Mouse (Mus musculus) embryonic facial prominence, embryonic 11.5 days (tissue): ENCODE measurements around the gene Rbp7. TPM values are rescaled to one million over a fixed set of nuclear protein-coding genes. Genes with fewer than 3 reads are reported as not detected.
A peak's percentile ranks its signal among the peaks of the same experiment; 100 is the strongest.
"Not testable (repeated sequence)": the region's sequence is repeated elsewhere in the genome, so short reads cannot be mapped to it uniquely, and the experiment has no call there.

Source experiments
- ATAC-seq: fragments of 200-750 bp; cut with Nextera tagmentation; replicated peaks from 2 replicates; pipeline ENCODE4 v1.8.0; 2017; ENCODE audit warnings: low read depth; ENCODE audit not compliant: insufficient number of reproducible peaks, low FRiP score, low TSS enrichment
- DNase-seq: peaks from one replicate; pipeline ENCODE4 v3.0.0-alpha.2; 2015; ENCODE audit warnings: low spot score
- H3K27ac ChIP-seq: fragments of 300-500 bp; sonication (generic); replicated peaks from 2 replicates; pipeline ENCODE4 v1.5.1; 2014; ENCODE audit warnings: mild to moderate bottlenecking, low read depth, low read length, control low read depth
- H3K27me3 ChIP-seq: fragments of 300-500 bp; sonication (generic); 2 replicates; pipeline ENCODE4 v1.6.1; 2014; ENCODE audit warnings: mild to moderate bottlenecking, low read length, moderate library complexity, mixed read lengths; ENCODE audit not compliant: control insufficient read depth, insufficient read depth
- H3K36me3 ChIP-seq: fragments of 300-500 bp; sonication (generic); replicated peaks from 2 replicates; pipeline ENCODE4 v1.6.1; 2014; ENCODE audit warnings: low read depth, mild to moderate bottlenecking, low read length, moderate library complexity, mixed read lengths; ENCODE audit not compliant: control insufficient read depth, insufficient read depth
- H3K4me1 ChIP-seq: fragments of 300-500 bp; sonication (generic); 2 replicates; pipeline ENCODE4 v1.6.1; 2014; ENCODE audit warnings: low read length, mixed read lengths; ENCODE audit not compliant: control insufficient read depth, insufficient read depth
- H3K4me2 ChIP-seq: fragments of 300-500 bp; sonication (generic); 2 replicates; pipeline ENCODE4 v1.6.1; 2014; ENCODE audit warnings: low read depth, mild to moderate bottlenecking, control low read depth, low read length, moderate library complexity
- H3K4me3 ChIP-seq: fragments of 300-500 bp; sonication (generic); 2 replicates; pipeline ENCODE4 v1.5.1; 2014; ENCODE audit warnings: low read depth, low read length, control low read depth
- H3K9ac ChIP-seq: fragments of 300-500 bp; sonication (generic); replicated peaks from 2 replicates; pipeline ENCODE4 v1.6.1; 2014; ENCODE audit warnings: mild to moderate bottlenecking, control low read depth, low read length
- H3K9me3 ChIP-seq: fragments of 300-500 bp; sonication (generic); replicated peaks from 2 replicates; pipeline ENCODE4 v1.6.1; 2016; ENCODE audit warnings: mild to moderate bottlenecking, low read length, inconsistent platforms, mixed read lengths; ENCODE audit not compliant: control insufficient read depth
- WGBS: fragments of 180-500 bp; shearing (Covaris S2); extraction: QIAGEN DNeasy Blood & Tissue Kit; methylation state at CpG from one replicate; pipeline ENCODE4 v1.1.7; 2014; 5-methylcytosine and 5-hydroxymethylcytosine counted together
- polyA plus RNA-seq: library from polyadenylated mRNA; unstranded; fragments of >200 nt; fragmentation: Nextera tagmentation; extraction: Ambion mirVana; gene quantifications from 2 replicates; pipeline ENCODE4 v1.2.1, GENCODE M21; 2014

The Rbp7 gene
- polyA plus RNA-seq, 1 experiment from 2014 or later: not detected

- DNase-seq (no peak), ATAC-seq (no peak)
- Histone ChIP-seq H3K9me3 (no peaks in the 10 kb centered on the region), H3K4me3 (no peak overlapping the region), H3K4me1 (no peaks in the 10 kb centered on the region), H3K27ac (no peak overlapping the region; the same call in 1 of the 2 replicates), H3K36me3 (no peaks in the 10 kb centered on the region), H3K27me3 (no peaks in the 10 kb centered on the region), H3K4me2 (no peak overlapping the region), H3K9ac (no peak overlapping the region)
- WGBS: 75% methylated on average over 5 of the region's 7 CpGs
These were observed 7.0 kb upstream of the Rbp7 start for GRCm38 (mm10) chr4:149461579-149462304.

GRCm38 (mm10) chr4:149460475-149460874 lies 5.7 kb upstream of the Rbp7 start:
- H3K27ac ChIP-seq, ATAC-seq, H3K9me3 ChIP-seq: not testable (repeated sequence)

GRCm38 (mm10) chr4:149459425-149459824 lies 4.6 kb upstream of the Rbp7 start:
- Histone ChIP-seq H3K4me1 (no peaks in the 10 kb centered on the region), H3K36me3 (no peaks in the 10 kb centered on the region), H3K27ac (no peak overlapping the region), H3K9me3 (no peaks in the 10 kb centered on the region), H3K4me2 (no peak overlapping the region), H3K27me3 (no peaks in the 10 kb centered on the region), H3K9ac (no peak overlapping the region), H3K4me3 (no peak overlapping the region)
- DNase-seq (no peak), ATAC-seq (no peak)
- 91% methylated on average over 1 of the region's 1 CpGs for WGBS

More at GRCm38 (mm10) chr4:149460475-149460874, 5.7 kb upstream of the Rbp7 start:
- H3K9ac ChIP-seq, H3K36me3 ChIP-seq, H3K4me3 ChIP-seq, DNase-seq, H3K27me3 ChIP-seq, H3K4me1 ChIP-seq, H3K4me2 ChIP-seq: not testable (repeated sequence)
- 94% methylated on average over 2 of the region's 2 CpGs for WGBS

DNA sequence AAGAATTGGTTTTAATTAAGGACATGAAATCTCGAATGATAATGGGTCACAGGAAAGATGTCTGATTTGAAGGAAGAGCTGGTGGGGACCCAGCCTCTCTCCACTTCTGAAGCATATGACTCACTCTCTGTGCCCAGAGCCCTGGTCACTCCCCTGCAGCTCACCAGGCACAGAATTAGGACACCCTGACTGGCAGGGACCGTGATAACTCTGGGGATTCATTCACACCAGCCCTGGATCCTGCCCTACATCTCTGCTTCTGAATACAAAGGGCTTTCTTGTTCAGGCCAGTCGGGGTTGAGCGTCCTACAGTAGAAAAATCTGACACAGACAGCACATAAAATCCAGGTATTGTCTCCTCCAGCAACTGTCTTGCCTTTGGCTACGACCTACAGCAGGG lies 3.7 kb upstream of the Rbp7 start:
- no peak overlapping the region for H3K27ac ChIP-seq
- no peaks in the 10 kb centered on the region for H3K27me3 ChIP-seq
- no peak for ATAC-seq
- no peak overlapping the region for H3K9ac ChIP-seq
- WGBS: 28% methylated on average over 5 of the region's 5 CpGs
- H3K9me3 ChIP-seq: no peaks in the 10 kb centered on the region
- H3K36me3 ChIP-seq: no peaks in the 10 kb centered on the region
- DNase-seq: no peak
- H3K4me1 ChIP-seq: no peaks in the 10 kb centered on the region
- H3K4me3 ChIP-seq: no peak overlapping the region
- no peak overlapping the region for H3K4me2 ChIP-seq

DNA sequence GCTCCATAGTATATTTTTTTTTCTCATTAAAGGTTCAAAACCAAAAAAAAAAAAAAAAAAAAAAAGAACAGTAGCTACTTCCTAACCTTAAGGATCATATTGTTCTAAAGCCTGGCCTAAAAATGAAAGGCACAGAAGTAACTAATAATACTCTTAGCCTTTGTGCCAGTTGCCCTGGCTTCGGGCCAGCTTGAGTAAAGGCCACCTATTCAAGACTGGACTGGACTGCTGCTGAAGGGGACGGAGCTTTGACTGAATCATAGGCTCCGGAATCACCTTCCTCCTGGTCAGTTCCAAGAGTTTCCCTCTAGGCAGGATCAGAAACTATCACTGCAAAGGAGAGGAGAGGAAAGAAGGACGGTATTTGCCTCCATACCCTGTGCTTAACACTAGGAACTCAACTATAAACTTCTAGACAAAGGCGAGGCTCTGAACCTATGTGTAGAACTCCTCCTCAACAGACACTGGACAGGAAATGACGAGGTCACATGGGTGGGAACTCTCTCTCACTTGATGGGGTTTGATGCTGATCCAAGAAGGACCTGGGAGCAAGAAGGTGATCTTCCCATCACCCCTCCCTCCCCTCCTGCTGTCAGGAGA lies 3.2 kb upstream of the Rbp7 start:
- Histone ChIP-seq H3K4me2 (no peak overlapping the region), H3K9ac (no peak overlapping the region), H3K9me3 (no peaks in the 10 kb centered on the region), H3K4me3 (no peak overlapping the region), H3K36me3 (no peaks in the 10 kb centered on the region), H3K4me1 (no peaks in the 10 kb centered on the region), H3K27me3 (no peaks in the 10 kb centered on the region), H3K27ac (no peak overlapping the region)
- WGBS: 79% methylated on average over 6 of the region's 6 CpGs
- no peak for ATAC-seq
- no peak for DNase-seq

- 87% methylated on average over 25 of the region's 27 CpGs for WGBS
- not testable (repeated sequence) for H3K9me3 ChIP-seq, H3K36me3 ChIP-seq, ATAC-seq, H3K4me3 ChIP-seq, H3K4me1 ChIP-seq, H3K27me3 ChIP-seq, H3K9ac ChIP-seq, DNase-seq, H3K27ac ChIP-seq, H3K4me2 ChIP-seq
These were observed 2.4 kb upstream of the Rbp7 start for GRCm38 (mm10) chr4:149457163-149457562.

DNA sequence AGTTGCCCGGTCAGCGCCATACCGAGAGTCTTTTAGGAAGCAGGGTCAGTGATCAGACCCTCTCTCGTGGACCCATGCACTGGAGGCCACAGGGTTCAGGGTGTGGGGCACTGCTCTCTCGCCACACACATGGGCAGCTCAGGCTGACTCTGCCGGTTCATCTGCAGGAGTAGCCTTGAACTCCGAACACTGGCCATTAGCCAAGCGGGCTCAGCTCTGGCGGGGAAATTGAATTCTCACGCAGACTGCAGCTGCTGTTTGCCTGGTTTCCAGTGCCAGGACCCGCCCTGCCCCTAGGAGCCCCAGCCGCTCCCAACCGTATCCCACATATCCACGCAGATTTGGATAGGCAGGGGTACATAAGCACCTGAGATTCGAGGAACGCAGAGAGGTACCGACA lies 515 bp downstream of the Rbp7 start:
- Histone ChIP-seq H3K4me2 (no peak overlapping the region), H3K4me1 (no peaks in the 10 kb centered on the region), H3K9me3 (no peaks in the 10 kb centered on the region), H3K4me3 (no peak overlapping the region), H3K27ac (no peak overlapping the region), H3K36me3 (no peaks in the 10 kb centered on the region), H3K9ac (no peak overlapping the region), H3K27me3 (no peaks in the 10 kb centered on the region)
- WGBS: 83% methylated on average over 17 of the region's 17 CpGs
- no peak for ATAC-seq
- DNase-seq: no peak

DNA sequence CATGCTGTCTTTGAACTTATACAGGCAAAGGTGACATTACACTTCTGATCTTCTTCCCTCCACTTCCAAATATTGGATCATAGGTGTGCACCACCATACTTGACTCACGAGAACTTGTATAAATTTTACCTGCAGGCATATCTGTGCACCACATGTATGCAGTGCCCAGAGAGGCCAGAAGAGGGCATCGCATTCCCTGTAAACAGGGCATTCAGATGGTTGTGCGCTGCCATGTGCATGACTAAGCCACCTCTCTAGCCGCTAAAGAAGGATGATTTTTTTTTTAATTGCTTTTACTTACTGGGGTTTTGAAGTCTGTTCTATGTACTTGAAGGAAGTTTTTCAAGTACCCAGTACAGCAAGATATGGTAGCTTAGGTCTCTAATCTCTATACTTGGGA lies 1.1 kb downstream of the Rbp7 start:
- Histone ChIP-seq H3K36me3 (no peaks in the 10 kb centered on the region), H3K9ac (no peak overlapping the region), H3K4me2 (no peak overlapping the region), H3K9me3 (no peaks in the 10 kb centered on the region), H3K27ac (no peak overlapping the region), H3K4me1 (no peaks in the 10 kb centered on the region), H3K4me3 (no peak overlapping the region), H3K27me3 (no peaks in the 10 kb centered on the region)
- 83% methylated on average over 4 of the region's 4 CpGs for WGBS
- peak; percentile 29 for DNase-seq
- no peak for ATAC-seq
